ENCODE assay signal across 8 mouse cellular contexts in genomic region chr8:54509221-54509721, GRCm38 (mm10). TPM values are rescaled to one million over a fixed set of nuclear protein-coding genes. Genes with fewer than 3 reads are reported as not detected.
DNase-seq lines count a peak whose midpoint lies in the region; ATAC-seq and TF ChIP-seq lines count a peak whose summit lies in the region.

No protein-coding gene starts in this region.

- ATAC-seq in liver, embryonic 16.5 days (ENCODE audit: low read depth): peak; percentile 60

- TF ChIP-seq POLR2A in cerebellum, adult 2 months (IDR thresholded peaks at IDR 0.05; ENCODE audit: borderline replicate concordance, insufficient read depth, low read length): no peak

- H3K4me3 ChIP-seq in cerebellum, adult 2 months (replicated peaks; ENCODE audit: insufficient read depth, low read depth, low read length): peak overlapping the region; percentile 62
- H3K4me3 ChIP-seq in liver, embryonic 16.5 days (ENCODE audit: low read depth, low read length): peak overlapping the region; percentile 30

- no peaks in the 10 kb centered on the region for H3K9me3 ChIP-seq in liver, embryonic 16.5 days (replicated peaks; ENCODE audit: control insufficient read depth, low read length)

- H3K27ac ChIP-seq in cerebellum, adult 2 months (ENCODE audit: insufficient read depth, low read length): no peak overlapping the region
- no peak overlapping the region for H3K27ac ChIP-seq in liver, embryonic 16.5 days (ENCODE audit: low read length)

- no peaks in the 10 kb centered on the region for H3K36me3 ChIP-seq in liver, embryonic 16.5 days (ENCODE audit: control insufficient read depth, insufficient read depth)

- no peaks in the 10 kb centered on the region for H3K4me1 ChIP-seq in cerebellum, adult 2 months (ENCODE audit: control insufficient read depth, insufficient read depth, low read length)
- peaks cover 11% of the 10 kb centered on the region for H3K4me1 ChIP-seq in liver, embryonic 16.5 days (ENCODE audit: control insufficient read depth, low read depth, low read length)

- TF ChIP-seq CTCF in cerebellum, adult 2 months (IDR thresholded peaks at IDR 0.05; ENCODE audit: borderline replicate concordance, insufficient read depth, low read depth, low read length): no peak

- H3K9ac ChIP-seq in liver, embryonic 16.5 days (ENCODE audit: low read depth, low read length): no peak overlapping the region

- DNase-seq in cerebellum, adult 2 months: peak; percentile 21 to 27
- no peak for DNase-seq in cerebellum, adult 11 months
- DNase-seq in cerebellum, postnatal 10 days: peak; percentile 45
- peak; percentile 58 to 72 for DNase-seq in frontal cortex, postnatal 36 days (ENCODE audit: low spot score in 2 of 2)
- DNase-seq in layer of hippocampus, adult 18-20 months (ENCODE audit: low spot score in 2 of 2): peak; percentile 42 to 54
- peak; percentile 40 to 70 for DNase-seq in right cerebral cortex, postnatal 36 days (ENCODE audit: low spot score in 2 of 2)
- no peak for DNase-seq in c-Kit-positive CD71-positive TER-119-positive erythroid progenitor cells, embryonic 14.5 days (ENCODE audit: low spot score)

- WGBS in cerebellum, adult 2 months: under 1% methylated on average over 10 of the region's 10 CpGs
- WGBS in liver, embryonic 16.5 days (ENCODE audit: insufficient replicate concordance): 8% methylated on average over 10 of the region's 10 CpGs

- no peaks in the 10 kb centered on the region for H3K27me3 ChIP-seq in cerebellum, adult 2 months (ENCODE audit: control insufficient read depth, insufficient read depth, low read length)
- H3K27me3 ChIP-seq in liver, embryonic 16.5 days (ENCODE audit: control insufficient read depth, insufficient read depth, low read depth, low read length): no peaks in the 10 kb centered on the region

- H3K4me2 ChIP-seq in liver, embryonic 16.5 days (ENCODE audit: low read depth, low read length): peak overlapping the region; percentile 58

RNA-seq across cellular contexts. Expression of gene Asb5, which starts 20.1 kb away (rescaled TPM):
- 1.1 and 1.6 TPM in 2 replicates for polyA plus RNA-seq in cerebellum, adult 2 months (2012; rRNA removed)
- 1 to 10 TPM in 1 of 2 experiments, under 1 TPM in 1; 0.32 to 1.3 TPM for total RNA-seq in layer of hippocampus, adult 18-20 months (2021)
- polyA plus RNA-seq in liver, embryonic 16.5 days (2015; fragmentation: Nextera tagmentation; extraction: Ambion mirVana): 1.1 TPM in 2 replicates

RNA-seq across cellular contexts. Expression of gene Spcs3, which starts 20.5 kb away (rescaled TPM):
- polyA plus RNA-seq in cerebellum, adult 2 months (2012; rRNA removed): 29.8 and 31.3 TPM in 2 replicates
- 10 to 100 TPM; 49.7 to 53.0 TPM for total RNA-seq in layer of hippocampus, adult 18-20 months (2021)
- 54.9 and 61.7 TPM in 2 replicates for polyA plus RNA-seq in liver, embryonic 16.5 days (2015; fragmentation: Nextera tagmentation; extraction: Ambion mirVana)

Comparison
In these comparisons a context has a peak if more than half of its experiments do, and no peak if none do; other contexts are left out.
1. DNase-seq: peak in cerebellum, adult 2 months (2 of 2), cerebellum, postnatal 10 days (2 of 2), frontal cortex, postnatal 36 days (2 of 2), layer of hippocampus, adult 18-20 months (2 of 2) and right cerebral cortex, postnatal 36 days (2 of 2); none in cerebellum, adult 11 months (single experiment) and c-Kit-positive CD71-positive TER-119-positive erythroid progenitor cells, embryonic 14.5 days (single experiment).